Mouse (Mus musculus) 416B (cell line): Measurements from ENCODE around the gene Smad3.

Experiments used
- DNase-seq: peaks from one replicate; pipeline ENCODE4 v3.0.0; 2011; ENCODE audit warnings: low read depth

The Smad3 gene

GRCm38 (mm10) chr9:63757865-63758440 is at the start of gene Smad3:
Gene Smad3, minus strand, starts transcription at chr9:63757994.
- DNase-seq: peak; percentile 95

DNA sequence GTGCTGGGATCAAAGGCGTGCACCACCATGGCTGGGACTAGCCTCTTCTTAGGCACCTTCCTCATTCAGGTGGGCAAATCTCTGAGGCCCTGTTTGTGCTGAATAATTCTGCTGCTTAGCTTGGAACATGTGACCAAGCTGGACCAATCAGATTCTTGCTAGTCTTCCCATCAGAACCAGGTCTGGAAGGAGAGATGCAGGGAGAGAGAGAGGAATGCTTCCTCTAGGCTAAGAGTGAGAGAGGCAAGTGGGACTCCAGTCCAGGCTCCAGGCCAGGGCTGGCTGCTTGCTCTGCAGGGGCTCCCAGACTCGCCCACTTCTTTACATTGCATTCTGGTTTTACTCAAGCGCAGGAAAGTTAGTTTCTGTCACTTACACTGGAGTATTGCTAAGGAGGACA is 47.1 kb upstream of the Smad3 start:
- DNase-seq: no peak

- DNase-seq: peak; percentile 78
Observed at GRCm38 (mm10) chr9:63803181-63803591, 45.4 kb upstream of the Smad3 start.

DNA sequence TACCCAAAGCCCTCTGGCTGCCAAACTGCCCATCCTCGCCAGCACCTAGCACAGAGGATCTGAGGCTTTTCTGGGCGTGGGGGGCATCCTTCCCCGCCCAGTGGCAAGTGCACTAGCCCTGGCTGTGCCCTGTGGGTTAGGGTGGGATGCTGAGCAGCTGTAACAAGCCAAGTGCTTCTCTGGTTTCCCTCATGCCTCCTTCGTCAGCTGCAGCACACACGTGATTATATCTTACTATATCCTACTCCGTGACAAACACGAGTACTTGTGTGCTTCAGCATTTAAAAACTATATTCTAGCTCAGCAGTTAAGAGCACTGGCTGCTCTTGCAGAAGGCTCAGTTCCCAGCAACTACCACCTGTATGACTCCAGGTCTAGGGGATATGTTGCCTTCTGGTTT is 44.7 kb upstream of the Smad3 start:
- DNase-seq: no peak

- no peak for DNase-seq
Observed at GRCm38 (mm10) chr9:63802080-63802479, 44.3 kb upstream of the Smad3 start.

GRCm38 (mm10) chr9:63796429-63796828 is 38.6 kb upstream of the Smad3 start:
- DNase-seq: no peak

GRCm38 (mm10) chr9:63793731-63794495 is 36.1 kb upstream of the Smad3 start:
- peak; percentile 89 for DNase-seq

DNA sequence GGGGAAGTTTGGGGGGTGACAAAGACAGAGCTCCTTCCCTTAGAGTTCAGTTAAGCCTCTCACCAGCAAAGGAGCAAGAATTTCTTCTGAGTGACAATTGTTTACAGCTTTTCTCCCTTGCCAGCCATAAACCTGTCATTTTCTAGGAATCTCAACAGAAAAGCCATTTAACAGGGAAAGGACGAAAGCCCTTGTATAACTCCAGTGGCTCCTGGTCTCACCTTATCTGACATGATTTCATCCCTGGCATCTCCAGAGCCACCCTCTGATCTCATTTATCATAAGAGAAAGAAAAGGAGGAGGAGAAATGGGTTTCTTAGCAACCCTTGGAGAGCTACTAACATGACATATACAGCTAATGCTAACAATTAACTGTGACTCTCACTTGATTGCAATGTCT is 33.9 kb upstream of the Smad3 start:
- no peak for DNase-seq

- DNase-seq: peak; percentile 36
Observed at GRCm38 (mm10) chr9:63791275-63791674, 33.5 kb upstream of the Smad3 start.

DNA sequence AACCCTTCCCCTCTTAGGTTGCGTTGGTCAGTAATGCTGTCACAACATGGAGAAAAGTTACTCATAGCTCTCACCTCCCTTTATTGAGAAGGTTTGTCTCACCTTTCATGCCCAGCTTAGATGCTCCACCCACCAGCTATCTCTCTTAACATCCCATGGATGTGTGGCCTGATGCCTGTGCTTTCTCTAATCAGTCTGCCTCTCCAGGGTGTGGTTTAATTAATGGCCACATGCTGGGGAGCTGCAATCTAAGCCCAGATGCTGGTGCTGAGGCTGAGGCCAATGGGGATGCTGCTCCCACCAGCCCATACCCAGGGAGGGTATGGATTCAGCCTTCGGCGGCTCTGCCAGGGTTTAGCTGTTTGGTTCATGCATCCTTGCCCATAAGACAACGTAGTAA is 32.4 kb upstream of the Smad3 start:
- DNase-seq: no peak

GRCm38 (mm10) chr9:63789386-63789785 is 31.6 kb upstream of the Smad3 start:
- DNase-seq: no peak

DNA sequence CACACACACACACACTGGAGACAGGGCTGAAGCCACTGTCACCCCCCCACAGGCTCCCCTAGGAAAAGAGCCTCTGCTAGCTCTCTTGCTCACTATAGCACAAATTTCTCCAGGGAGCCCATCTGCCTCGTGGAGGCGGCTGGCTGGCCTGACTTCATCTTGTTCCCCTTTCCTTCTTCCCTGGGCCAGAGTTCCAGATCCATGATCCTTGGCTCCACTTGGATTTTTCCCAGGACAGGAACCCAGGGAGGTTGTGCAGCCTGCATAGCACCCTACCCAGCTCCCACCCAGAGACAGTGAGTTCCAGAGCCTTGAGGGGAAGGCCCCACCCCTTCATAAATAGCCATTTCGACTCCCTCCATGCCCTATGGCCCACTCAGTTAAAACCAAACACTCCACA is 29.8 kb upstream of the Smad3 start:
- no peak for DNase-seq

GRCm38 (mm10) chr9:63787086-63787485 is 29.3 kb upstream of the Smad3 start:
- DNase-seq: no peak

GRCm38 (mm10) chr9:63786026-63786670 is 28.4 kb upstream of the Smad3 start:
- no peak for DNase-seq

GRCm38 (mm10) chr9:63785492-63785891 is 27.7 kb upstream of the Smad3 start:
- DNase-seq: peak; percentile 64

GRCm38 (mm10) chr9:63784597-63784996 is 26.8 kb upstream of the Smad3 start:
- DNase-seq: no peak

- peak; percentile 41 for DNase-seq
Observed at GRCm38 (mm10) chr9:63782744-63783143, 24.9 kb upstream of the Smad3 start.

GRCm38 (mm10) chr9:63781714-63782464 is 24.1 kb upstream of the Smad3 start:
- DNase-seq: no peak

DNA sequence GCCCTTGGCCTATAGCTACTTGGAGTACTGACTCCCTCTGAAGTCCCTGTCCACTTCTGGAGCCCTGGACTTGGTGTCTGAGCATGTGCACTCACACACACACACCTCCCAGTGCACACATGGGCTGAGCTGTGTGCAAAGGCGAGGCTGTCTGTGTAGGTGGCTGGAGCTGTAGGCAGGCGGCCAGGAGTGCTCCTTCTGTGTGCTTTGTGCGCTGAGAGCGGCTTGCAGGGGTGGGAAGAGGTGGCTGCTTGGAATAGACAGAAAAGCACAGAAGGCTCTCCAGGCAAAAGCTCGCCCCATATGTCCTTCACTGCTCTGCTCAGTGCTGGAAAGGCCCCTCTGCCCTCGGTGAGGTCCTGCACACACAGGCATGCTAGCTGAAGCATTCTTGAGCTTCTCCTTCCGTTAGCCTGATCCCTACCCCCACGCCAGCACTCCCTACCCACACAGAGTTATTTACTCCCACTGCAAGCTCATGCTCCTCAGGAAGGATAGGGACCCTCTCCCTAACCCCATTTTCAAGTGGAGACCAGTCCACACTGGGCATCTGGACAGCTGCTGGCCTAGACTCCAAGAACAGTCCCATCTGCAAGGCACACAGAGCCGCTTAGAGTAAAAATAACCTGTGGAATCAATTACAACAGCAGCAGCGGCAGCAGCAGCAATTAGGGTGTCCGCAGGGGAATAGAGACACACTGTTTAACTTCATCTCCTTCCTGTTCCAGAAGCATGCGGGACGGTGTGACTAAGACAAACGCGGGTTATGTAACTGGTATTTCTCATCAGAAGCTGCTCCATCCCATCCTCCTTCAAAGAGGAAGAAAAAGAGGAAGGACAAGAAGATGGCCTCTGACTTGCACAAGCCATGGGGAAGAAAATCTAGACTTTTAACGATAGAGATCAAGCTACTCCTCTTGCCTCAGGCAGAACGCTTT is 22.4 kb upstream of the Smad3 start:
- peak; percentile 91 for DNase-seq

DNA sequence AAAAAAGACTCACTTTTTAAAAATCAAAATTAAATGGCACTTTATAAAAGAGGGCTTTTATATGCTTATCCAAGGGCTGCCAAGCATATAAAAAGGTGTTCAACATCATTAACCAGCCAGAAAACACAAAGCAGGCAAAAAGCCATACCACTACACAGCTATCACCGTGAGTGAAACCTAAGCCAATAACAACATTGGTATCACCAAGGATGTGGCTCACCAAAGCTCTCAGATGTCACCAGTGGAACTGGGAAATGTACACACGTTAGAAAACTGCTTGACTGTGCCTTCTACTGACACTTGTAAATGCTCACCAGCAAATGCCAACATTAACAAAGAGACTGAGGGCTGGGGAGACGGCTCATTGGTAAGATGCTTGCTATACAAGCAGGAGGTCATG is 18.9 kb upstream of the Smad3 start:
- DNase-seq: no peak

DNA sequence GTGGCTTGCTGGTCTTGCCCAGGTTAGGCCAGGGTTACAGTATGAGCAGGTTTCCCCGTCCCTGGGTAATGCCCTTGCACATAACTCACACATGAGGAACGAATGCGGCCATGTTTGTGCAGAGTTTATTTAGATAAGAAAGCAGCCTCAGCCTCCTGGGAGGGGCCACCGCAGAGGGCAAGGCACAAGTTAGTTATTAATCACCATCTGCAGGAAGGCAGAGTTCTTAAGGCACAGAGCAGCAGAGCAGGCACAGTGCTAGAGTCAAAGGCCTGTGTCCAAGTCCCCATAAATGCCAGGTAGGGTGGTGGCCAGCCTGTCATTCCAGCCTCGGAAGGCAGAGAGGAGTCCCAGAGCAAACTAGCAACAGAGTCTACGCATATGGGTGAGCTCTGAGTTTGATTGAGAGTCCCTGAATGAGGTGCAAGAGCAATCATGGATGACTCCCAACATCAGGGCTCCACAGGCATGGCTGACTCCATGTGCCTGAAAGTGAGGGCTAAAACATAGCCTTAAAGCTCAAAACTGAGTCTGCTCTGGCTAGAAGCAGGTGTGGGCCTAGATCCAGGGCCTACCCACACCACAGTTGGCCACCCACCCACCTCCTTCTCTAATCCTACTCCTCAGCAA is 17.2 kb upstream of the Smad3 start:
- no peak for DNase-seq
